Mouse (Mus musculus) spleen, embryonic (tissue): Measurements from ENCODE around the gene Hcn2.
"Not testable (repeated sequence)": the region's sequence is repeated elsewhere in the genome, so short reads cannot be mapped to it uniquely, and the experiment has no call there.

ENCODE experiments used
- CTCF ChIA-PET: fragments of 350-600 bp; sonication (Branson Sonifier 250); formaldehyde crosslinking; loops from one replicate; lab custom pipeline; 2022; lab: Charles Lee

The Hcn2 gene

GRCm38 (mm10) chr10:79739234-79739633 lies 22.8 kb downstream of the Hcn2 start:
- CTCF ChIA-PET: no interaction called here

GRCm38 (mm10) chr10:79740863-79741262 lies 24.4 kb downstream of the Hcn2 start:
- CTCF ChIA-PET: interaction anchor here (0.5 to 1.0 kb wide), 2 partner anchors 29 to 48 kb away, joined by 3 to 5 read pairs; no protein-coding TSS in a partner anchor

GRCm38 (mm10) chr10:79743161-79743560 lies 26.7 kb downstream of the Hcn2 start:
- CTCF ChIA-PET: no interaction called here

- CTCF ChIA-PET: no interaction called here
Measured at GRCm38 (mm10) chr10:79743650-79744365, 27.4 kb downstream of the Hcn2 start.

- CTCF ChIA-PET: no interaction called here
Measured at GRCm38 (mm10) chr10:79745411-79745810, 29.0 kb downstream of the Hcn2 start.

GRCm38 (mm10) chr10:79745898-79746773 lies 29.7 kb downstream of the Hcn2 start, which contains the start of gene Polrmt:
TSS of gene Polrmt (minus strand) at chr10:79746581.
- CTCF ChIA-PET: interaction anchor here (0.6 to 1.4 kb wide), 2 partner anchors 77 to 208 kb away, joined by 3 to 4 read pairs; partner anchors contain the start of gene Tpgs1

GRCm38 (mm10) chr10:79746774-79747151 lies 30.3 kb downstream of the Hcn2 start:
- CTCF ChIA-PET: interaction anchor here (0.6 to 1.4 kb wide), 2 partner anchors 78 to 207 kb away, joined by 3 to 4 read pairs; partner anchors contain the start of gene Tpgs1

GRCm38 (mm10) chr10:79748496-79748895 lies 32.1 kb downstream of the Hcn2 start:
- CTCF ChIA-PET: no interaction called here

GRCm38 (mm10) chr10:79754856-79755516 lies 38.6 kb downstream of the Hcn2 start, which contains the start of gene Fgf22:
TSS of gene Fgf22 (plus strand) at chr10:79755076.
- CTCF ChIA-PET: no interaction called here

GRCm38 (mm10) chr10:79755854-79756253 lies 39.4 kb downstream of the Hcn2 start:
- CTCF ChIA-PET: no interaction called here

GRCm38 (mm10) chr10:79756660-79757059 lies 40.2 kb downstream of the Hcn2 start:
- CTCF ChIA-PET: no interaction called here

GRCm38 (mm10) chr10:79759675-79760074 lies 43.2 kb downstream of the Hcn2 start:
- CTCF ChIA-PET: not testable (repeated sequence)

GRCm38 (mm10) chr10:79760603-79761143 lies 44.2 kb downstream of the Hcn2 start:
- CTCF ChIA-PET: no interaction called here

GRCm38 (mm10) chr10:79762875-79763274 lies 46.4 kb downstream of the Hcn2 start:
- CTCF ChIA-PET: no interaction called here

GRCm38 (mm10) chr10:79764234-79764633 lies 47.8 kb downstream of the Hcn2 start:
- CTCF ChIA-PET: no interaction called here

- CTCF ChIA-PET: no interaction called here
Measured at GRCm38 (mm10) chr10:79765228-79765745, 48.9 kb downstream of the Hcn2 start.

GRCm38 (mm10) chr10:79766001-79766507 lies 49.6 kb downstream of the Hcn2 start:
- CTCF ChIA-PET: no interaction called here

- CTCF ChIA-PET: interaction anchor here (1.5 to 2.4 kb wide), 2 partner anchors 12 to 22 kb away, joined by 5 to 17 read pairs; no protein-coding TSS in a partner anchor
Measured at GRCm38 (mm10) chr10:79766508-79767325, 50.3 kb downstream of the Hcn2 start, which contains the start of gene Rnf126. TSS of gene Rnf126 (minus strand) at chr10:79766952.

- CTCF ChIA-PET: interaction anchor here (0.7 to 2.4 kb wide), 4 partner anchors 11 to 50 kb away, joined by 4 to 17 read pairs (median 6); no protein-coding TSS in a partner anchor
Measured at GRCm38 (mm10) chr10:79767372-79768244, 51.2 kb downstream of the Hcn2 start.
